Mouse (Mus musculus) hindbrain, embryonic 15.5 days (tissue): ENCODE results near the gene Coa3. TPM values are rescaled to one million over a fixed set of nuclear protein-coding genes. Genes with fewer than 3 reads are reported as not detected.
A peak's percentile ranks its signal among the peaks of the same experiment; 100 is the strongest.
"Not testable (repeated sequence)": the region's sequence is repeated elsewhere in the genome, so short reads cannot be mapped to it uniquely, and the experiment has no call there.

Experiments
- ATAC-seq: fragments of 200-750 bp; cut with Nextera tagmentation; 2 replicates; pipeline ENCODE4 v1.8.0; 2017; ENCODE audit warnings: low read depth, moderate number of reproducible peaks, moderate TSS enrichment; ENCODE audit not compliant: low FRiP score
- H3K27ac ChIP-seq: fragments of 300-500 bp; sonication (generic); replicated peaks from 2 replicates; pipeline ENCODE4 v1.5.1; 2015; ENCODE audit warnings: mild to moderate bottlenecking, inconsistent platforms
- H3K27me3 ChIP-seq: fragments of 300-500 bp; sonication (generic); 2 replicates; pipeline ENCODE4 v1.6.1; 2015; ENCODE audit warnings: control low read depth, inconsistent platforms
- H3K36me3 ChIP-seq: fragments of 300-500 bp; sonication (generic); 2 replicates; pipeline ENCODE4 v1.6.1; 2015; ENCODE audit warnings: control low read depth, inconsistent platforms
- H3K4me1 ChIP-seq: fragments of 300-500 bp; sonication (generic); replicated peaks from 2 replicates; pipeline ENCODE4 v1.6.1; 2015; ENCODE audit warnings: control low read depth, inconsistent platforms
- H3K4me2 ChIP-seq: fragments of 300-500 bp; sonication (generic); 2 replicates; pipeline ENCODE4 v1.6.1; 2015; ENCODE audit warnings: moderate library complexity, mild to moderate bottlenecking, inconsistent platforms
- H3K4me3 ChIP-seq: fragments of 300-500 bp; sonication (generic); 2 replicates; pipeline ENCODE4 v1.5.1; 2015; ENCODE audit warnings: mild to moderate bottlenecking, inconsistent platforms
- H3K9ac ChIP-seq: fragments of 300-500 bp; sonication (generic); 2 replicates; pipeline ENCODE4 v1.6.1; 2015; ENCODE audit warnings: inconsistent platforms
- H3K9me3 ChIP-seq: fragments of 300-500 bp; sonication (generic); 2 replicates; pipeline ENCODE4 v1.6.1; 2016; ENCODE audit warnings: control low read depth, inconsistent platforms
- WGBS: fragments of 180-500 bp; shearing (Covaris S2); methylation state at CpG from one replicate; pipeline ENCODE4 v1.1.7; 2015; 5-methylcytosine and 5-hydroxymethylcytosine counted together
- polyA plus RNA-seq: library from polyadenylated mRNA; unstranded; fragments of >200 nt; fragmentation: Nextera tagmentation; extraction: Ambion mirVana; gene quantifications from 2 replicates; pipeline ENCODE4 v1.2.1, GENCODE M21; 2015

The Coa3 gene
- 223 and 225 TPM in 2 replicates for polyA plus RNA-seq

DNA sequence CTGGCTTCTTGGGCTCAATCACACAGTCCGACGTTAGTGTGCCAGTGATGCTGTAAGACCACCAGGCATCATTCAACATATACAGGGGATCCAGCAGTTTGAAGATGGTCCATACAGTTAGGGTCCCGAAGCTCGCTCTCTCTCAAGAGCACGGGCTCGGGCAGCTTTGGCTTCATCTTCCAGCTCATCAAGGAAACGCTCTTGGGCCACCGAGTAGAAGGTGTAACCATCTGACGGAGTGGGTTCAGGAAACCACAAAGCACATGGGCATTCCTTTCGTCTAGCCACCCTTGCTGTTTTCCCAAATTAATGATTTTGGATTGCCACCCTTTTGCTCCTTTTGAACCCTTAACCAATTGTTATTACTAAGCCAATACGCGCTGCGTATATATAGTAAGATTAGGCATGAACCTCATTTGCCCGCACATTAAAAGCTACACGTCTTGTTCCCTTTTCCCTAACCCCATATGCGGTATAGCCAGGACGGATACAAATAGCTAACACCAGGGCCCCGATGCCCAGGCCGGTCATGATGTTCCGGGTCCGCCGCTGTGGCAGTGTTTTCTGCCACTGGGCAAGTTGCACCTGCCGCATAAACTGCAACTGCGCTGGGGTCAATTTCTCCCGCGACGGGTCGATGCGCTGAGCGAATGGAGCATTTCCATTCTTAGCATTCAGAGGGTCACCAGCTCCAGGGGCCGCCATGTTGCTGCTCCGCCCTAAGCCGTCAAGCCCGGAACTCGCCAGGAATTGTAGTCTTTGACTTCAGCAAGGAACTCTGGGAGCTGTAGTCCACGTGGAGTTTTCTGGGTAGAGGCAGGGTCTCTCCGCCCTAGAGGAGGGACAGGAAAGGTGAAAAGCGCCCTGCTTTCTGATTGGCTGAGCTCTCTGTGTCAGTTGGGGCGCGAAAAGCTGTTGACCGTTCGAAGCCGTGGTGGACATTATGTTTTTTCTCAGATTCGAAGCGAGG, at the start of gene Coa3, which contains the start of gene Cntd1:
Coa3 (minus strand) TSS at position 892 of the 970 bp plus-strand sequence.
Cntd1 (plus strand) TSS at position 790 of the 970 bp plus-strand sequence.
- H3K4me2 ChIP-seq: peak within 1 kb of the TSS; percentile 88
- peak within 1 kb of the TSS; percentile 81 for H3K27ac ChIP-seq
- no peaks in the 10 kb centered on the region for H3K36me3 ChIP-seq
- H3K4me1 ChIP-seq: peaks cover 28% of the 10 kb centered on the region
- H3K4me3 ChIP-seq: peak within 1 kb of the TSS; percentile 96
- peak within 1 kb of the TSS; percentile 94 for H3K9ac ChIP-seq
- H3K27me3 ChIP-seq: no peaks in the 10 kb centered on the region
- H3K9me3 ChIP-seq: no peaks in the 10 kb centered on the region
- WGBS: 10% methylated on average over 45 of the region's 45 CpGs
- peak; percentile 97 for ATAC-seq

DNA sequence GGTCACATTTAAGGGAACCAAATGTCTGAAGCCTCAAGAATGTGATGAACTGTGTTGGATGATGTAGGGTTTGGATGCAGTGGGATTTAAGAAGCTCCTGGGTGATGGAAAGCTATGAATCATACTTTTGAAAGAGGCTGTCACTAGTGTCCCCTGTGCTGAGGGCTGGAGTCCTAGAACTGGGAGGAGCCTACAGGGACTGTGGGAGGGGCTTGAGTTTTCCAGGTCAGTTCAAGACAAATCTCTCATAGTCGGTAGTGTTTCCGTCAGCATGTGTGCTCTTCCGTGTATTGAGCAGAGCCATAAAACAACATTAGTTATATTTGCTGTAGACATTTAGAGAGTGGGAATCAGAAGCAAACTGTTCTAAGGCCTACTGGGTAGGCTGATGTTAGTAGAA, 48.4 kb upstream of the Coa3 start:
- no peak for ATAC-seq
- H3K36me3 ChIP-seq: peaks cover 22% of the 10 kb centered on the region
- no peak overlapping the region for H3K4me2 ChIP-seq
- no peaks in the 10 kb centered on the region for H3K27me3 ChIP-seq
- H3K4me3 ChIP-seq: no peak overlapping the region
- H3K4me1 ChIP-seq: no peaks in the 10 kb centered on the region
- no peak overlapping the region for H3K27ac ChIP-seq
- WGBS: 43% methylated on average over 3 of the region's 3 CpGs
- no peaks in the 10 kb centered on the region for H3K9me3 ChIP-seq
- H3K9ac ChIP-seq: no peak overlapping the region

DNA sequence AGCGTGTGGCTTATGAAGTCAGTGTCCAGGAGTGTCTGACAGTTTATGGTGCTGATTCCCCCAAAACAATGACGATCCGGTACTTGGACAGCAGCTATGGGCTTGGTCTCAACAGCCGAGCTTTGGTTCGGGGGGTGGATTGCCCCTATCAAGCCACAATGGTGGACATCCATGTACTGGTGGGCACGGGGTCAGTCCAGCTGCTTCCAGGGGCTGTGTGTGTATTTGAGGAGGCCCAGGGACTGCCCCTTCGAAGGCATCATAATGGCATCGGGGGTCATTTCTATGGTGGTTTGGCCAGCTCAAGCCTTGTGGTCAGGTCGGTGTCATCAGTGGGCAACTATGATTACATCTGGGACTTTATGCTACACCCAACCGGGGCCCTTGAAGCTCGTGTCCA, 47.2 kb upstream of the Coa3 start:
- H3K27me3 ChIP-seq: no peaks in the 10 kb centered on the region
- no peaks in the 10 kb centered on the region for H3K4me1 ChIP-seq
- 87% methylated on average over 11 of the region's 11 CpGs for WGBS
- H3K4me2 ChIP-seq: no peak overlapping the region
- no peak overlapping the region for H3K4me3 ChIP-seq
- H3K9ac ChIP-seq: no peak overlapping the region
- no peak for ATAC-seq
- peaks cover 34% of the 10 kb centered on the region for H3K36me3 ChIP-seq
- H3K9me3 ChIP-seq: no peaks in the 10 kb centered on the region
- no peak overlapping the region for H3K27ac ChIP-seq

DNA sequence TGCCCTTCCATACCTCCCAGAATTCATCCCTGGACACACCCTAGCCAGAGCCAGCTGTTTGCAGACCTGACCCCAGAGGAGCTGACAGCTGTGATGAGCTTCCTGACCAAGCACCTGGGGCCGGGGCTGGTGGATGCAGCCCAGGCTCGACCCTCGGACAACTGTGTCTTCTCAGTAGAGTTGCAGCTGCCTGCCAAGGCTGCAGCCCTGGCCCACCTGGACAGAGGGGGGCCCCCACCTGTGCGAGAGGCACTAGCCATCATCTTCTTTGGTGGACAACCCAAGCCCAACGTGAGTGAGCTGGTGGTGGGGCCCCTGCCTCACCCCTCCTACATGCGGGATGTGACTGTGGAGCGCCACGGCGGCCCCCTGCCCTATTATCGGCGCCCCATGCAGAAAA, 46.3 kb upstream of the Coa3 start:
- not testable (repeated sequence) for ATAC-seq, H3K4me2 ChIP-seq, H3K4me1 ChIP-seq, H3K27me3 ChIP-seq, H3K27ac ChIP-seq, H3K9me3 ChIP-seq, H3K9ac ChIP-seq, H3K4me3 ChIP-seq
- 97% methylated on average over 11 of the region's 11 CpGs for WGBS
- H3K36me3 ChIP-seq: peaks cover 44% of the 10 kb centered on the region

DNA sequence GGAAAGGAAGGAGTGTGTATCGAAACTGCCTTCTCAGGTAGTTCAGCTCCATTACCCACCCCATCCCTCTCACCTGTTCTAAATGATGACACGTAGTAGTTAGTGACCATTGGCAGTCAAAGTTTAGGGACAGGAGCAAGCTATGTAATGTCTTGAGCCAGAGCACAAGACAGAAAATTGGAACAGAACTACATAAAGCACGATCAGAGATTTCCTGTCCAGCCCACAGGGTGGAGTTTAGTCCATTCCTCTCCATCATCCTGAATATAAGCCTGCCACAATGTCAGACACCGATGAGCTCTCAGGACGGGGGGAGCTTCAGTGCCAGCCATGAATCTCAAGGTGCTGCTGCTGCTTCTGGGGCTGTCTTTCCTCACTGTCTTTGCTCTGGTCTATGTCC, 45.8 kb upstream of the Coa3 start, which contains the start of gene Aoc2:
Aoc2 (plus strand) TSS at position 301 of the 400 bp plus-strand sequence.
- no peak for ATAC-seq
- Histone ChIP-seq H3K27me3 (no peaks in the 10 kb centered on the region), H3K27ac (no peak within 1 kb of the TSS), H3K9ac (no peak within 1 kb of the TSS), H3K4me2 (no peak within 1 kb of the TSS), H3K36me3 (peaks cover 48% of the 10 kb centered on the region), H3K4me3 (no peak within 1 kb of the TSS), H3K4me1 (no peaks in the 10 kb centered on the region), H3K9me3 (no peaks in the 10 kb centered on the region)
- WGBS: 92% methylated on average over 5 of the region's 5 CpGs

DNA sequence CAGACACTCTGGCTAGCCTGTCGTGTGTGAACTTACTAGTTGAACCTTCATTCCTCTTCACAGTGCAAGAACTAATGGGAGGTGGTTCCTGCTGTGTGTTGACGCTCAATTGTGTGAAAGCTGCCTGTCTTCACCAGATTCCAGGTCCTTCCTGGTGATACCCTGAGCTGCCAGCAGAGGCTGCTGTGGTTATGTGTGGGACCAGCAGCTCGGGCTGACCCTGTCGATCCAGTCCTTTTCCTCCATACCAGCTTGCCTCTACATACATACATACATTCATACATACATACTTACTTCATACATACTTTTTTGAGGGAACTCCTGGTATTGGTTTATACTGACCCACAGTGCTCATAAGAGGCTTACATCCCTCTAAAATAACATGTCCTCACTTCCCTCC, 44.7 kb upstream of the Coa3 start:
- Histone ChIP-seq H3K4me3 (no peak overlapping the region), H3K36me3 (peaks cover 59% of the 10 kb centered on the region), H3K27me3 (no peaks in the 10 kb centered on the region), H3K27ac (no peak overlapping the region), H3K4me1 (no peaks in the 10 kb centered on the region), H3K9me3 (no peaks in the 10 kb centered on the region), H3K9ac (no peak overlapping the region), H3K4me2 (no peak overlapping the region)
- 14% methylated on average over 4 of the region's 4 CpGs for WGBS
- no peak; the same call in 1 of the 2 replicates for ATAC-seq

DNA sequence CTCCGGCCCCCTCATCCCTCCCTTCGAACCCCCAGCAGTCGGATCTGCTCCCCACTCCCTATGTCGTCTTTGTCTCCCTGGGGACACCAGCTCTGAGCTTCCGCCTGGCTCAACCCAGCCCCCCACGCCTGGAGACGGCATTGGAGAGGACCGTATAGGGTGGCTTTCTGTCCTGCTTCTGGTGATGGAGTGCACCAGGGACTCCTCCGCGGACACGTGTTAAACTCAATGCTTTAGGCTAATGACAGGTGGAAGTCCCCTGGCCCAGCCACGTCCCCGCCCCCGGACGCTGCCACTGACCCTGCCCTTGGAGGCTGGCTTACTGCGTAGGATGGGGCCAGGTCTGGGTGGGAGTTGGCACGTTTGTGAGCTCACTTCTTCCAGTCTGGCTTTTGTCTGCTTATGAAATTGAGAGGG, 37.6 kb upstream of the Coa3 start:
- Histone ChIP-seq H3K9ac (peak overlapping the region; percentile 90), H3K36me3 (peaks cover 29% of the 10 kb centered on the region), H3K4me3 (peak overlapping the region; percentile 96), H3K27me3 (no peaks in the 10 kb centered on the region), H3K27ac (peak overlapping the region; percentile 87), H3K9me3 (no peaks in the 10 kb centered on the region), H3K4me1 (peaks cover 18% of the 10 kb centered on the region), H3K4me2 (peak overlapping the region; percentile 96)
- WGBS: under 1% methylated on average over 17 of the region's 17 CpGs
- ATAC-seq: peak; percentile 32; the same call in 1 of the 2 replicates

DNA sequence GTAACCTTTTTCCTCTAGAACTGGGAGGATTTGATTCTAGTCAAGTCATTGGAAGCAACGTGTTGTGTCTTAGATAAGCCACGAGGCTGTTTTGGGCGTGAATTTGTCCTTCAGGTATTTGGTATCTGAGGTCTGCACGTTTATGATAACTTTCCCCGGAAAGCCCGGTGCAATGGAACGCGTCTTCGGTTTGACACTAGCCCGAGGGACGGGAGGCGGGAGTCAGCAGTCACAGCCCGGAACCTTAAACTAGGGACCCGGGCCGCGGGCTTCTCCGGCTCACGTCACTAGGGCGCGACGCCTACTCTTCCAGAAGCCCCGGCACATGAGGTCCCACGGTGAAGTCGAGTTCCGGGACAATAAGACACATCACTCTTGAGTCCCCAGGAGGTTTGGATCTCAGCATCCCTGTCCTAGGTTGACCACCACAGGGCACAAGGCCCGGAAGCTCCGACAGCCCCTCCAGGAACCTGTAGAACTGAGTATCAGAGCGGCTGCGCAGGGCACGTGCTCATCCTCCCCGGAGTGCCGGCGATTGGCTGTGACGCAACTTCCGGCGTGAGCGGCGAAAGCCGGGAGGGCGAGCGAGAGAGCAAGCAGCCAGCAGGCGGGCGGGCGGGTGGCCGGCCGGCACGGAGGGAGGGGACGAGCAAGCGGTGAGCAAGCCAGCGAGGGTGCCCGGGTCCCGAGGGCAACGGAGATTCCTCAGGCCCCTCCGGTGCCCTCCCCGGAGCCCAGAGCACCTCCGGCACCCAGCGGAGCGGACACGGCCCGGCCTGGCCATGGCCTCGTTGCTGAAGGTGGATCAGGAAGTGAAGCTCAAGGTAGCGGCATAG, 37.0 kb upstream of the Coa3 start, which contains the start of gene Psme3:
Psme3 (plus strand) TSS at position 549 of the 836 bp plus-strand sequence.
- Histone ChIP-seq H3K36me3 (peaks cover 22% of the 10 kb centered on the region), H3K4me1 (peaks cover 18% of the 10 kb centered on the region), H3K9ac (peak within 1 kb of the TSS; percentile 90), H3K27me3 (no peaks in the 10 kb centered on the region), H3K27ac (peak within 1 kb of the TSS; percentile 87), H3K4me3 (peak within 1 kb of the TSS; percentile 96), H3K4me2 (peak within 1 kb of the TSS; percentile 96), H3K9me3 (no peaks in the 10 kb centered on the region)
- peak; percentile 95 for ATAC-seq
- under 1% methylated on average over 57 of the region's 62 CpGs for WGBS

DNA sequence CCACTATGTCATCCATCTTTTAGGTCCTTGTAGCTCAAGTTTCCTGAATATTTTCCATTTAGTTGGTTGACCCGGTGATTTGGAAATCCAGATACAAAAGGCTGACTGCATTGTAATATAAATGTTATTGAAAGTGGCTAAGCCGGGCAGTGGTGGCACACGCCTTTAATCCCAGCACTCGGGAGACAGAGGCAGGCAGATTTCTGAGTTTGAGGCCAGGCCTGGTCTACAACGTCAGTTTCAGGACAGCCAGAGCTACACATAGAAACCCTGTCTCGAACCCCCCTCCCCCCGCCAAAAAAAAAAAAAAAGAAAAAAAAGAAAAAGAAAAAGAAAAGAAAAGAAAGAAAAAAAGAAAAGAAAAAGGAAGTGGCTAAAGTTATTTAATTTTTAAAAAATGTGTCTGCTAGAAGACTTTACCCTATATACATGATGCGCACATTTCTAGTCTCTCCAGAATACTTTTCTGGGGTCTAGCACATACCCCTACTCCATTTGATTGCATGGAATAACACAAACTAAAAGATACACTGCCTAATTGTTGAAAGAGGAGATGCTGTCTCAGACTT, 36.3 kb upstream of the Coa3 start:
- peak overlapping the region; percentile 96 for H3K4me3 ChIP-seq
- no peaks in the 10 kb centered on the region for H3K27me3 ChIP-seq
- H3K4me2 ChIP-seq: peak overlapping the region; percentile 96
- H3K27ac ChIP-seq: peak overlapping the region; percentile 87
- H3K4me1 ChIP-seq: peaks cover 18% of the 10 kb centered on the region
- WGBS: 84% methylated on average over 8 of the region's 8 CpGs
- H3K9ac ChIP-seq: peak overlapping the region; percentile 90
- ATAC-seq: no peak
- no peaks in the 10 kb centered on the region for H3K9me3 ChIP-seq
- peaks cover 15% of the 10 kb centered on the region for H3K36me3 ChIP-seq

DNA sequence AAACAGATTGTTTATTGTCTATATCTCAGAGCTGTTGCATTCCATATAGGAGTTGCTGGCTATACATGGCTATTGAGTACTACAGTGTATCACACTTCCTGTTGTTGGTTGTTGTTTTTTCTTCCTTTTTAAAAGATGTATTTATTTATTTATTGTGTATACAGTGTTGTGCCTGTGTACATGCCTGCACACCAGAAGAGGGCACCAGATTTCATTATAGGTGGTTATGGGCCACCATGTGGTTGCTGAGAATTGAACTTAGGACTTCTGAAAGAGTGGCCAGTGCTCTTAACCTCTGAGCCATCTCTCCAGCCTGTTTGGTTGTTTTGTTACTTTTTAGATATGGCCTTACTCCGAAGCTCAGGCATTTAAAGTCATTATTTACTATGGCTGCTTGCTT, 35.7 kb upstream of the Coa3 start:
- Histone ChIP-seq H3K9me3 (no peaks in the 10 kb centered on the region), H3K4me3 (no peak overlapping the region), H3K4me1 (peaks cover 18% of the 10 kb centered on the region), H3K27ac (no peak overlapping the region), H3K4me2 (no peak overlapping the region), H3K36me3 (peaks cover 9% of the 10 kb centered on the region), H3K9ac (no peak overlapping the region), H3K27me3 (no peaks in the 10 kb centered on the region)
- ATAC-seq: no peak
- WGBS: 100% methylated on average over 1 of the region's 1 CpGs

DNA sequence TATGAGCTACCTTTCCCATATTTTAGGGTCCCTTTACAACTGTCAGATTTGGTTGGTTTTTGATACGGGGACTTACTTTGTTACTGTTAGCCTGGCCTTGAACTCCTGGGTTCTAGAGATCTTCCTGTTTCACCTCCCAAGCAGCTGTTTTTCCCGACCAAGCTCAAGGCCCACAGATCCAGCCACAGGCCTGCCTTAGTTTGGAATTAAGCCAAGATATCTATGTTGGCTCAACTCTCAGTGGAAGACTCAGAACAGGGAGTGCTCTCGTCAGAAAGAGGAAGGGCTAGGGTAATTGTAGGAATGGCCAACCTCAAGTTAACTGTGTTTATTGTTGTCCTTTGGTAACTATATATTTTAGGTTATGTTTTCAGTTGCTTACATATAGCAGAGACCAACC, 33.2 kb upstream of the Coa3 start:
- Histone ChIP-seq H3K9me3 (no peaks in the 10 kb centered on the region), H3K4me3 (no peak overlapping the region), H3K36me3 (no peaks in the 10 kb centered on the region), H3K9ac (no peak overlapping the region), H3K4me2 (no peak overlapping the region), H3K27me3 (0 out of 2 replicates have a peak, but pooled peaks cover 2% of the 10 kb centered on the region), H3K27ac (no peak overlapping the region), H3K4me1 (peaks cover 8% of the 10 kb centered on the region)
- WGBS: 72% methylated on average over 3 of the region's 3 CpGs
- no peak for ATAC-seq
